Mouse (Mus musculus) cerebellum, adult 11-12 months (tissue): ENCODE results near the gene Uqcc2.

Source experiments
- DNase-seq: peaks from one replicate; pipeline ENCODE4 v3.0.0; 2022

Uqcc2 gene

GRCm38 (mm10) chr17:27133551-27134141 lies at the start of gene Uqcc2:
Gene Uqcc2 (minus strand): TSS chr17:27133916.
- DNase-seq = peak; percentile 98

GRCm38 (mm10) chr17:27182401-27182800 lies 48.7 kb upstream of the Uqcc2 start:
- no peak for DNase-seq

- no peak for DNase-seq
Observed at GRCm38 (mm10) chr17:27181666-27182065, 48.0 kb upstream of the Uqcc2 start.

- DNase-seq = no peak
Observed at GRCm38 (mm10) chr17:27179681-27180280, 46.1 kb upstream of the Uqcc2 start.

GRCm38 (mm10) chr17:27178427-27179177 lies 44.9 kb upstream of the Uqcc2 start:
- no peak for DNase-seq

GRCm38 (mm10) chr17:27178019-27178418 lies 44.3 kb upstream of the Uqcc2 start:
- DNase-seq = no peak

- no peak for DNase-seq
Observed at GRCm38 (mm10) chr17:27176754-27177153, 43.0 kb upstream of the Uqcc2 start.

- DNase-seq = no peak
Observed at GRCm38 (mm10) chr17:27176287-27176686, 42.6 kb upstream of the Uqcc2 start.

- no peak for DNase-seq
Observed at GRCm38 (mm10) chr17:27175196-27175874, 41.6 kb upstream of the Uqcc2 start.

- DNase-seq = no peak
Observed at GRCm38 (mm10) chr17:27173715-27174114, 40.0 kb upstream of the Uqcc2 start.

- no peak for DNase-seq
Observed at GRCm38 (mm10) chr17:27172459-27172858, 38.7 kb upstream of the Uqcc2 start.

- no peak for DNase-seq
Observed at GRCm38 (mm10) chr17:27171121-27171520, 37.4 kb upstream of the Uqcc2 start.

GRCm38 (mm10) chr17:27169952-27170695 lies 36.4 kb upstream of the Uqcc2 start:
- peak; percentile 53 for DNase-seq

GRCm38 (mm10) chr17:27168569-27168968 lies 34.9 kb upstream of the Uqcc2 start:
- no peak for DNase-seq

- no peak for DNase-seq
Observed at GRCm38 (mm10) chr17:27167545-27167944, 33.8 kb upstream of the Uqcc2 start, which contains the start of gene Ip6k3. Gene Ip6k3 (minus strand): TSS chr17:27167795.

GRCm38 (mm10) chr17:27166901-27167300 lies 33.2 kb upstream of the Uqcc2 start:
- no peak for DNase-seq

GRCm38 (mm10) chr17:27165054-27165773 lies 31.5 kb upstream of the Uqcc2 start:
- no peak for DNase-seq

GRCm38 (mm10) chr17:27160905-27161304 lies 27.2 kb upstream of the Uqcc2 start:
- DNase-seq = no peak

- DNase-seq = no peak
Observed at GRCm38 (mm10) chr17:27159169-27159568, 25.5 kb upstream of the Uqcc2 start.

GRCm38 (mm10) chr17:27158439-27158838 lies 24.7 kb upstream of the Uqcc2 start:
- DNase-seq = no peak

GRCm38 (mm10) chr17:27155752-27156151 lies 22.0 kb upstream of the Uqcc2 start:
- no peak for DNase-seq

GRCm38 (mm10) chr17:27154881-27155280 lies 21.2 kb upstream of the Uqcc2 start:
- DNase-seq = no peak
